Mouse (Mus musculus): ENCODE data around the gene Gpr161.
A peak's percentile ranks its signal among the peaks of the same experiment; 100 is the strongest.
"Not testable (repeated sequence)": the region's sequence is repeated elsewhere in the genome, so short reads cannot be mapped to it uniquely, and the experiment has no call there.

The Gpr161 gene

GRCm38 (mm10) chr1:165316361-165316760 is 20.8 kb downstream of the Gpr161 start:
- no peak for DNase-seq (ENCODE audit: low spot score)

DNA sequence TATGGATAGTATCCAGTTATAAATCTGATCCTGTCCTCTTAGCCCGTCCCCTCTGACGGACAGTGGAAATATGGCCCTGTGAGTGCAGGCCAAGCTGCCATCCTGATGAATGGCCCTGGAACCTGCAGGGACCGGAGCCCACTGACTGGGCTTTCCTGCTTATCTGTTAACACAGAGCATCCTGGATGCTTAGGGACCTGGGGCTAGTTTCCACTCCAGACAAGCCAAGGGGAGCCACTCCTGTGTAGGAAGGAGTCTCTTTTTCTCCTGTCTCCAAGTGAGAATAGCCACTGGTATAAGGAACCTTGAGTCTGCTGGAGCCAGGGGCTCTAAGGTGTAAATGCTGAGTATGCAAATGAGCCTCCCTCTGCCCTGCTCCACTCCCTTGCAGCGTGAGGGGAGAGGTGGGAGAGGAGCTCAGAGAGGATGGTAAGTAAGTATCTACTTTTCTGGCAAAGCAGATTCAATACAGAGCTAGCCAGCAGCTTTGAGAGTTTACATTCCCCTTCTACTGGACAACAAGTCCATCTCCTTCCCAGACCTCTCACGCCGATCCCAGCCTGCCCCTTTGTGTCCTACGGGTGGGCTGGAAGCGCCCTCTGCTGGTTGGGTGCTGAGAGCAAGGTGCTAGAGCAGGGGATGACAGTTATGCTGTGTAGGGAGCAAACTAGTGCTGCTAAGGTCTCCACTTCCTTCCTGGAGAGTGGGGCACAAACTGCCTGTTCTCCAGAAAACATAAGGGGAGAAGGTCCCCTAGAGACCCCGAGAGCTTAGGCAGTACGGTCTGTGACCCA is 24.7 kb downstream of the Gpr161 start:
- peak; percentile 59 for DNase-seq (ENCODE audit: low spot score)

DNA sequence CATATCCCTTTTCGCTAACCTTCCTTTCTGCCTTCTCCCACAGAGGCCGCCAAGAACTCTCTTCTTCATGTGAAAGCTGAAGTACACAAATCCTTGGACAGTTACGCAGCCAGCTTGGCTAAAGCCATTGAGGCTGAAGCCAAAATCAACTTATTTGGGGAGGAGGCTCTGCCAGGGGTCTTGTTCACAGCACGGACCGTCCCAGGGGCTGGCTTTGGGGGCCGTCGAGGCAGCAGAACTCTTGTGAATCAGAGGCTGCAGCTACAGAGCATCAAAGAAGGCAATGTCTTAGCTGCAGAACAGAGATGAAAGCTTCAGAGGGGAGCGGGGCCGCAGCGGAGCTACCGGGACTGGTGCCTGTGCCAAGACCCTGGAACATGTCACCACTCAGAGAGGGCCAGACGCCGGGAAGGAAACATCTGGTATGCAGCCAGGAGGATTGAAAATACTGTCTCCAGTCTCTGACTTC is 25.8 kb downstream of the Gpr161 start:
- DNase-seq (ENCODE audit: low spot score): no peak

DNA sequence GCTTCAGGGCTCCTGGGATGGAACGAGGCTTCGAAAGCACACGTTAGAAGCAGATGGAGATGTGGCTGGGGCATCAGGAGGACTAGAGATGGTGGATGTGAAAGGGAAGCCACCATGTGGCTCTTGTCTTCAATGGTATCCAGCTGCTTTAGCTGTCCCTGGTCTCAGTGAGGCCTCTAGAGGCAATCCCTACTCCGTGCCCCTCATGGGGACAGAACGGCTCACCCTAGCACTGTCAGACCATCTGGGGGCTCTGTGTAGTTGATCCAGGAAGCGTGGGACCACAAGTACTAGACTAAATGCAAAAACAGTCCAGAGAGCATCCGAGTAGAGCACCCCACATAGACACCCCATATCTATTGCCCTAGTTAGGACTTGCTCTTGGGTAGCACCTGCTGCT is 26.3 kb downstream of the Gpr161 start:
- DNase-seq (ENCODE audit: low spot score): no peak

DNA sequence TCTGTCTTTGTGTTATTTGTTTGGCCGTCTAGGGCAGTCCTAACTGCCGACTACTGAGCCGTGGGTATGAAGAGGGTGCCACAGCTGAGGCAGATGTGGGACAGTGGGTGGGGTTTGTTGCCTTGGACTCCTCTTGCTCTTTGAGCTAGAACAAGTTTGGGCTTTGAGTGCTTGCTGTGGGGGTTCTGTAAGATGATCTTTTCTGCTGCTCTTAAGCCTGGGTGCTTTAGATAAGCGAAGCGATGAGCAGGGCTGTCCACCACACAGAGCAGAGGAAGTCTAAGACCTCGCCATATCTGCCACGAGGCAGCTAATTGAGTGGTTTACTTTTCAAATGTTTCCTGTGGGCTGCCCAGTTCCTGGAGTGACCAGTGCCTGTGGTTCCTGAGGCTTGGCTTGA is 27.3 kb downstream of the Gpr161 start:
- DNase-seq (ENCODE audit: low spot score): no peak

DNA sequence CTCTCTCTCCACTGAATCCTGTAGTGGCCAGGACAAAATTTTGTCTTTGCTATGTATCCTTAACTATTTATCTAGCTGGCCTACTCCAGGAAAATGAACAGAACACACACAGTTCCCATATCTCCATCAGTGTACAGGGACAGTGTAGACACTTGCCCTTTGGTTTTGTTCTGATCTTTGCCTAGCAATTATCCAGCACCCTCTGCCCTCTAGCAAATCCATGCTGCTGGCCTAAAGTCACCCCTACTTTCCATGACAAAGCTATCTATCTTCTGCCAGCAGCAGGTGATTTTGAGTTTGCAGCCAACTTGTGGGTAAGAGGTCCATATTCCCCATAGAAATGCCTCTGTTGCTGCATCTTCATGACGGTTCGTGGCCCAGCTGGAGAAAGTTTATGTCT is 31.8 kb downstream of the Gpr161 start:
- no peak for DNase-seq (ENCODE audit: low spot score)

- DNase-seq (ENCODE audit: low spot score): no peak
These were observed 32.2 kb downstream of the Gpr161 start for GRCm38 (mm10) chr1:165327831-165328230.

GRCm38 (mm10) chr1:165328384-165329289 is 33.0 kb downstream of the Gpr161 start:
- not testable (repeated sequence) for DNase-seq (ENCODE audit: low spot score)

- no peak for DNase-seq (ENCODE audit: low spot score)
These were observed 35.3 kb downstream of the Gpr161 start for GRCm38 (mm10) chr1:165330859-165331258.

- DNase-seq (ENCODE audit: low spot score): no peak
These were observed 37.2 kb downstream of the Gpr161 start for GRCm38 (mm10) chr1:165332797-165333196.

GRCm38 (mm10) chr1:165342126-165342525 is 46.5 kb downstream of the Gpr161 start:
- DNase-seq (ENCODE audit: low spot score): no peak

DNA sequence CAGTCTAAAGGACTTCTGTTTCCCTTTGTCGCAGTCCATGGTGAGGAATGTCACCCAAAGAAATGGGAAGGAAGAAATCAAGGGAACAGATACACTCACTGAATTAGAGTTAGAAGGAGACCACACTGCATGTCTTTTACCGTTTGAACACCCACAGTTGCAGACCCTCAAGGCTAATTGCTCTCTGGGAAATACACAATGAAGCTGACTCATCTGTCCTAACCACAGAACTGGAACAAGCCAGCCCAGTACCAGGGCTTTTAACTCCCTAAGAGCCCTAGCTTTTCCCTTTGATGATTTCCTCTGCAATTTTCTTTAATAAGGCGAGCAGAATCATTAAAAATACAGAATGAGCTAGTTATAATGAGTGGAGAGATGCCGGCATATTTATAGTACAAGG is 48.9 kb downstream of the Gpr161 start:
- peak; percentile 17 for DNase-seq (ENCODE audit: low spot score)

DNA sequence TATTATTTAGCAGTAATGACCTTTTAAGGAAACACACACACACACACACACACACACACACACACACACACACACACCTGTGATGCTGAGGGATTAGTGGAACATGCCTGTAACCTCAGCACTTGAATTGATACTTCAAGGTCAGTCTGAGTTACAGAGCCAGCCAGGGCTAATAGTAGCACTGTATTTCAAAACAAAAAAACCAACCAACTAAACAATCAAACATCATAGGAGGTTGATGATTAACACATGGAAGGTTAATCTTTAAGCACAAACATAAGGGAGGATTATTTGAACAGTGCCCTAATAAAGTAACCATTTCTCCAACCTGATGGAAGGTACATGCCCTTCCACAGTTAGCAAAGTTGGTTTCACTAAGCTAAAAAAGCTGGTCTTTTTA is 53.0 kb downstream of the Gpr161 start:
- DNase-seq (ENCODE audit: low spot score): no peak

- no peak for DNase-seq (ENCODE audit: low spot score)
These were observed 60.8 kb downstream of the Gpr161 start for GRCm38 (mm10) chr1:165356347-165356746.

GRCm38 (mm10) chr1:165363271-165363670 is 67.7 kb downstream of the Gpr161 start:
- DNase-seq (ENCODE audit: low spot score): no peak

GRCm38 (mm10) chr1:165365057-165365456 is 69.5 kb downstream of the Gpr161 start:
- no peak for DNase-seq (ENCODE audit: low spot score)

DNA sequence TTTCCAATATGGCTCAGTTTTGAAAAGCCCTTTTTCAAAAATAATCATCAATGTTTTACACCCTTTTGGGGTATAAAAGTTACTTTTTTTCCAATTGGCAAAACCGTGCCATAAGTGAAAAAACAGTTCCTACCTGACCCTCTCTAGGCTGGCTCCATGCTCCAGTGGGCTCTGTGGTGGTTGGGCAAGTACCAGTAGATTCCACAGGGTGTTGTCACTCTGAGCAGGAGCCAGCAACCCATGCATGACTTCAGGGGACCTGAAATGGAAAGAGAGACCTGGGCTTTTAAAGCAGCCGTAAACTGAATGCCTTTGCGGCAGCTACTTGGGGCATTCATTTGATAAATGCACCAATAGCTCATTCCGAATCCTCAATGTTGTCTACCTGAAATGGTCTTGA is 75.4 kb downstream of the Gpr161 start:
- DNase-seq (ENCODE audit: low spot score): no peak

DNA sequence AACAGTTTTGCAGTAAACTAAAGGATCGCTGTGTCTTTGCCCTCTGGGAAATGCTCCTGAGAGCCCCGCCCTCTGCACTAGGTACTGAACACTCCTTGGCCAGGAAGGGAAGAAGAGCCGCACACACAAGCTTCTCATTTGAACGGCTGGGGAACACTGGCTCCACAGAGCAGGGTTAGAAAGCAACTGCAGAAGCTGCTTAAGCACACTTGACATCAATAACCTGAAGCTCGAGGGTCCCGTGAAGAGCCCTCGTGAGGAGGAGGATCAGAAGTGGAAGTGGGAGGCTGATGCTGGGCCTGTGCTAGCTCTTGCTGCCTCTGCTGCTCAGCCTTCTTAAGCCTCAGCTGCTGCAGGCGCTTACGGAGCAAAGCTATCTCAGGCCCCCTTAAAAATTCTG is 78.2 kb downstream of the Gpr161 start:
- no peak for DNase-seq (ENCODE audit: low spot score)
